Mouse (Mus musculus): ENCODE measurements around the gene Whrn.

DNA sequence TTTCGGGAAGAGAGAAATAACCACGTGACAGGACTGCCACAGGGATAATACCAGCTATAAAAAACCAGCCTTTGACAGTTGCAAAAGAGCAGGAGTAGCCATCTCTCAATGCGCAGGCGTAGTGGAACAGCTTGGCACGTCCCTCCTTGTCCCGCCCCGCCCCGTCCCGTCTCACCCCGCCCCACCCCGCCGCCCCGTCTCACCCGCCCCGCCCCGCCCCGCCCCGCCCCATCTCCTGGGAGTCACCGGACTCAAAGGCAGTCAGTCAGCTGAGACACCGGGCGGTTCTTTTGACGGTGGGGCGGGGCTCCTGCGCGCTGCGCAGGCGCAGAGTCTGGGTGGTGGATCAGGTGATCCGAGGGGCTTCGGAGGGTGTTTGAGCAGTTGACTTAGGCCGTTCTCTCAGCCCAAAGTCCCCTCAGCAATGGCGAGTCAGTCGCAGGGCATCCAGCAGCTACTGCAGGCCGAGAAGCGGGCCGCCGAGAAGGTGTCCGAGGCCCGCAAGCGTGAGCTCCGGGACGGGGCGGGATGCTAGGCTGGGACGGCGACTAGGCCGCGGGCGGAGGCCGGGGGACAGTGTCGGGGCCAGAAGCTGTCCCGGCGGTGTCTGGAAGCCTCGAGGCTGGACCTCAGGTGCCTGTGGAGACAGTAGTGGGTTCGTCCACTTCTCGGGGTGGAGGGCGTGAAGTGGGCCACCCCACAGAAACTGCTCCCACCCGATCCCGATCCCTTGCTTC is 48.9 kb upstream of the Whrn start, which contains the start of gene Atp6v1g1:
- TF ChIP-seq CTCF (IDR thresholded peaks at IDR 0.05; ENCODE audit: low read depth, low read length) (no peak), POLR2A (IDR thresholded peaks at IDR 0.05; ENCODE audit: extremely low read depth, insufficient read depth, low read length) (peak; percentile 63; the same call in 1 of the 2 replicates)
